Mouse (Mus musculus) bone marrow macrophage, adult 2 months (primary cell): Measurements from ENCODE around the gene 2010300C02Rik.

Source experiments
- CTCF ChIP-seq: IDR thresholded peaks from 2 replicates; pipeline ENCODE4 v1.5.1; 2012; ENCODE audit warnings: low read depth, mild to moderate bottlenecking, low read length, moderate library complexity
- POLR2A ChIP-seq: IDR thresholded peaks from 2 replicates; pipeline ENCODE4 v1.6.1; 2012; ENCODE audit warnings: mild to moderate bottlenecking, low read depth, low read length, borderline replicate concordance

DNA sequence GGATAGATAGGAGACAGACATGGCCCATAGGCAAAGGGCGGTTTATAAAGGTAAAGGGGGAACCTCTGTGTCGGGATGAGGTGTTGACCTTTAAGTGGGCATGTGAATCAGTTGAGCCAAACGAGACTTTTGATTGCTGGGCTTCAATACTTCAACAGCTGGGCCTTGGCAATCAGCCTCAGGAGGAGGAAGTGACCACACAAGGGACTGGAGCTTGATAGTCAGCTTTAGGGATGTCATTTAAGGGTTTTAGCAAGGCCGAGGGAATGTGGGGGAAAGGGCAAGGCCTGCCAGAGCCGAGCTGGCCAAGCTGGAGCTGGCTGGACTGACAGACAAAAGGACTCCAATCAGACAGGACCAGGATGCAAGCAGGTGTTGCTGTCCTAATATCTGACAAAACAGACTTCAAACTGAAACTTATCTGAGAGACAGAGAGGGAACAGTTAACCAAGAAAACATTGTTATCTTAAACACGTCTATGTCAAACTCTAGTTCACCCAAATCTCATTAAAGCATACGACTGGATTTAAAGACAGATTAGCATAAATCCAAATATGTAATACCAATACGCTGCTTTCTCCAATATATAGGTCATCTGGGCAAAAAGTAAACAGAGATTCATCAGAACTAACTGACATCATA, 20.4 kb upstream of the 2010300C02Rik start:
- no peak for TF ChIP-seq CTCF
- TF ChIP-seq POLR2A, result no peak
